Mouse (Mus musculus) left cerebral cortex, adult 2 months (tissue): ENCODE data around the gene Crat. TPM values are rescaled to one million over a fixed set of nuclear protein-coding genes. Genes with fewer than 3 reads are reported as not detected.
A peak's percentile ranks its signal among the peaks of the same experiment; 100 is the strongest.

Experiments
- DNase-seq, 2 experiments: peaks; one replicate each; pipeline ENCODE4 v3.0.0; 2021 to 2022; ENCODE audit warnings: low spot score in 2 of 2, mixed read lengths in 1 of 2; ENCODE audit errors: extremely low spot score in 1 of 2
- H3K27ac ChIP-seq: fragments of 200-600 bp; 2 replicates; pipeline ENCODE4 v1.8.1; 2022
- H3K4me3 ChIP-seq: fragments of 200-600 bp; 2 replicates; pipeline ENCODE4 v1.8.1; 2022
- CTCF ChIP-seq: fragments of 200-600 bp; IDR thresholded peaks from 2 replicates; pipeline ENCODE4 v1.8.1; 2022; ENCODE audit warnings: antibody characterized with exemption, mild to moderate bottlenecking, moderate library complexity
- intact Hi-C: fragments of 180-260 bp; cut with DNase I; formaldehyde crosslinking; loops from one replicate; pipeline ENCODE4 v1.15.1; 2025
- microRNA-seq, 2 experiments: library from miRNA; unstranded; fragments of <30 nt; microRNA quantifications; one replicate each; pipeline ENCODE4 v1.2.0; 2021
- total RNA-seq, 2 experiments: library from RNA; stranded (reverse); gene quantifications; 2 replicates each; pipeline ENCODE4 v1.2.3; 2021

Crat gene
- total RNA-seq, 2 experiments from 2014 or later = 56.5 to 58.2 TPM

- intact Hi-C loops = no loop called here
- TF ChIP-seq CTCF = peak; percentile 49
- Histone ChIP-seq H3K4me3 (peak within 1 kb of the TSS; percentile 97), H3K27ac (peak within 1 kb of the TSS; percentile 83)
- peak; percentile 83 to 84 for DNase-seq
Observed at GRCm38 (mm10) chr2:30358533-30359531, 56.8 kb downstream of the Crat start, which contains the start of gene Sh3glb2. Gene Sh3glb2, minus strand, starts transcription at chr2:30359337.

- DNase-seq = no peak
Observed at GRCm38 (mm10) chr2:30357552-30358510, 57.8 kb downstream of the Crat start.

GRCm38 (mm10) chr2:30356906-30357305 lies 58.7 kb downstream of the Crat start:
- TF ChIP-seq CTCF = no peak
- Histone ChIP-seq H3K27ac (peak overlapping the region; percentile 83), H3K4me3 (peak overlapping the region; percentile 97)
- no peak for DNase-seq
- intact Hi-C loops = no loop called here

More at GRCm38 (mm10) chr2:30357552-30358510, 57.8 kb downstream of the Crat start:
- peak overlapping the region; percentile 83 for H3K27ac ChIP-seq
- H3K4me3 ChIP-seq = peak overlapping the region; percentile 97
- TF ChIP-seq CTCF = no peak
- intact Hi-C loops = no loop called here

GRCm38 (mm10) chr2:30356266-30356665 lies 59.3 kb downstream of the Crat start:
- no peak for TF ChIP-seq CTCF
- H3K27ac ChIP-seq = peak overlapping the region; percentile 60
- no peak overlapping the region; the same call in 1 of the 2 replicates for H3K4me3 ChIP-seq
- intact Hi-C loops = no loop called here
- DNase-seq = no peak

GRCm38 (mm10) chr2:30355861-30356260 lies 59.8 kb downstream of the Crat start:
- intact Hi-C loops = no loop called here
- no peak for DNase-seq
- TF ChIP-seq CTCF = no peak
- Histone ChIP-seq H3K27ac (peak overlapping the region; percentile 55), H3K4me3 (no peak overlapping the region)

GRCm38 (mm10) chr2:30351149-30351548 lies 64.5 kb downstream of the Crat start:
- no peak for DNase-seq
- TF ChIP-seq CTCF = peak; percentile 40
- no peak overlapping the region for H3K27ac ChIP-seq
- no peak overlapping the region for H3K4me3 ChIP-seq
- intact Hi-C loops = no loop called here

Small RNA genes lying within 50 kb of the gene (microRNA-seq; reads per million reads assigned to microRNA genes)
- gene Gm47292 = 0 reads per million in 2 experiments

Other genes with a start within 250 kb of the Crat start
- gene Endog, start 244.3 kb downstream of the Crat start, total RNA-seq = 10 to 100 TPM; 20.9 to 21.4 TPM
- 10 to 100 TPM; 36.6 to 38.4 TPM for gene Spout1, start 237.4 kb downstream of the Crat start, total RNA-seq
- 10 to 100 TPM; 14.3 to 15.2 TPM for gene Kyat1, start 210.0 kb downstream of the Crat start, total RNA-seq
- 10 to 100 TPM; 60.8 to 62.0 TPM for gene Lrrc8a, start 178.1 kb downstream of the Crat start, total RNA-seq
- 10 to 100 TPM; 11.3 to 15.1 TPM for gene Gm28035, start 175.2 kb downstream of the Crat start, total RNA-seq
- 10 to 100 TPM; 21.7 to 27.3 TPM for gene Phyhd1, start 149.6 kb downstream of the Crat start, total RNA-seq
- gene Gm28038, start 134.8 kb downstream of the Crat start, total RNA-seq = not detected
- gene Dolk, start 129.5 kb downstream of the Crat start, total RNA-seq = 10 to 100 TPM; 22.3 to 25.2 TPM
- 10 to 100 TPM; 21.8 to 23.5 TPM for gene Nup188, start 129.4 kb downstream of the Crat start, total RNA-seq
- gene Sh3glb2, start 56.5 kb downstream of the Crat start, total RNA-seq = 100 to 1,000 TPM; 291 to 312 TPM
- gene Miga2, start 51.6 kb downstream of the Crat start, total RNA-seq = 100 to 1,000 TPM; 120 to 138 TPM
- 10 to 100 TPM; 25.8 to 26.8 TPM for gene Dolpp1, start 23.6 kb downstream of the Crat start, total RNA-seq
- gene Ptpa, start 226 bp upstream of the Crat start, total RNA-seq = 100 to 1,000 TPM; 177 to 178 TPM
- gene Ier5l, start 58.4 kb upstream of the Crat start, total RNA-seq = 10 to 100 TPM; 20.9 to 25.3 TPM
- gene Cstad, start 179.2 kb upstream of the Crat start, total RNA-seq = 1 to 10 TPM; 2.8 to 5.7 TPM